Mouse (Mus musculus) brain, embryonic 18.5 days (tissue): ENCODE measurements around the gene Exoc4.

ENCODE experiments used
- DNase-seq: peaks from one replicate; pipeline ENCODE4 v3.0.0-alpha.2; 2012; ENCODE audit warnings: low read depth, low spot score

Gene Exoc4

GRCm38 (mm10) chr6:34003033-34003432 lies 754.1 kb downstream of the Exoc4 start:
- no peak for DNase-seq

GRCm38 (mm10) chr6:34013469-34013868 lies 764.6 kb downstream of the Exoc4 start:
- no peak for DNase-seq
